Mouse (Mus musculus) liver, adult 2 months (tissue): ENCODE measurements at regions not wholly inside any gene's neighbourhood (a gene's known extent, or its start where the extent isn't known, plus 50 kb on each side); places are given as distances from the start of the nearest gene placed in this dataset.

Experiments
- DNase-seq: peaks from one replicate; pipeline ENCODE4 v3.0.0-alpha.2; 2011; ENCODE audit warnings: low read depth, low spot score; ENCODE audit errors: extremely low read depth
- H3K27ac ChIP-seq: fragments of 200-500 bp; replicated peaks from 2 replicates; pipeline ENCODE4 v1.5.1; 2012; ENCODE audit warnings: low read depth, mild to moderate bottlenecking, control low read depth, inconsistent platforms, low read length; ENCODE audit not compliant: insufficient read depth
- H3K27me3 ChIP-seq: fragments of 200-500 bp; 2 replicates; pipeline ENCODE4 v1.6.1; 2012; ENCODE audit warnings: mild to moderate bottlenecking, moderate library complexity, low read length, inconsistent platforms; ENCODE audit not compliant: control insufficient read depth, insufficient read depth
- H3K36me3 ChIP-seq: fragments of 200-500 bp; 2 replicates; pipeline ENCODE4 v1.6.1; 2012; ENCODE audit warnings: low read length, inconsistent platforms; ENCODE audit not compliant: control insufficient read depth, insufficient read depth
- H3K4me1 ChIP-seq: fragments of 200-500 bp; 2 replicates; pipeline ENCODE4 v1.6.1; 2011; ENCODE audit warnings: low read length; ENCODE audit not compliant: control insufficient read depth, insufficient read depth
- H3K4me3 ChIP-seq: fragments of 200-500 bp; 2 replicates; pipeline ENCODE4 v1.5.1; 2011; ENCODE audit warnings: low read depth, mild to moderate bottlenecking, control low read depth, low read length, moderate library complexity; ENCODE audit not compliant: insufficient read depth
- H3K79me2 ChIP-seq: fragments of 200-500 bp; 2 replicates; pipeline ENCODE4 v1.6.1; 2012; ENCODE audit warnings: inconsistent platforms, mild to moderate bottlenecking, low read length, moderate library complexity; ENCODE audit not compliant: control insufficient read depth, insufficient read depth
- H3K9ac ChIP-seq: fragments of 200-500 bp; 2 replicates; pipeline ENCODE4 v1.6.1; 2012; ENCODE audit warnings: low read depth, mild to moderate bottlenecking, control low read depth, inconsistent platforms, low read length
- CTCF ChIP-seq: fragments of 200-500 bp; IDR thresholded peaks from 2 replicates; pipeline ENCODE4 v1.5.1; 2011; ENCODE audit warnings: low read depth, low read length, control low read depth
- POLR2A ChIP-seq: fragments of 200-500 bp; IDR thresholded peaks from 2 replicates; pipeline ENCODE4 v1.6.1; 2011; ENCODE audit warnings: low read length, control low read depth; ENCODE audit not compliant: insufficient read depth; ENCODE audit errors: extremely low read depth
- WGBS: fragments of 180-500 bp; shearing (Covaris S2); methylation state at CpG from one replicate; pipeline ENCODE4 v1.1.7; 2018; 5-methylcytosine and 5-hydroxymethylcytosine counted together

DNA sequence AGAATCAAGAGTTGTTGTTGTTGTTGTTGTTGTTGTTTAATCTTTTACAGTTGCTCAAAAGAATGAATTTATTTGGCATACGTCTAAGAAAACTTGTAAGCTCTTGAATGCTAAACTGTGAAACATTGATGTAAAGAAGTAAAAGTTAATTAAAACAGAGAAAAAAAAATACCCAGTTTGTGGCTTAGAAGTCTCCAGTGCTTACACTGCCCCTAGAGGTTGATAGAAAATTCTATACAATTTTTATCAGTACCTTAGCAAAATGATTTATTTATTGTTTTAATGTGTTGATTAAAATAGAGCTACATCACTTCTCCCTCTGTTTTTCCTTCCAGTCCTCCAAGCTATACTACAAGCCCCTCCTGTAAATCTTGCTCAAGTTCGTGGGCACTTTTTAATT lies 165.8 kb upstream of the Bank1 start:
- DNase-seq: no peak
- 76% methylated on average over 2 of the region's 2 CpGs for WGBS
- Histone ChIP-seq H3K9ac (no peak overlapping the region), H3K27ac (no peak overlapping the region), H3K27me3 (no peaks in the 10 kb centered on the region), H3K4me1 (no peaks in the 10 kb centered on the region), H3K36me3 (no peaks in the 10 kb centered on the region), H3K4me3 (no peak overlapping the region), H3K79me2 (no peaks in the 10 kb centered on the region)
- no peak for TF ChIP-seq CTCF
- TF ChIP-seq POLR2A: no peak

DNA sequence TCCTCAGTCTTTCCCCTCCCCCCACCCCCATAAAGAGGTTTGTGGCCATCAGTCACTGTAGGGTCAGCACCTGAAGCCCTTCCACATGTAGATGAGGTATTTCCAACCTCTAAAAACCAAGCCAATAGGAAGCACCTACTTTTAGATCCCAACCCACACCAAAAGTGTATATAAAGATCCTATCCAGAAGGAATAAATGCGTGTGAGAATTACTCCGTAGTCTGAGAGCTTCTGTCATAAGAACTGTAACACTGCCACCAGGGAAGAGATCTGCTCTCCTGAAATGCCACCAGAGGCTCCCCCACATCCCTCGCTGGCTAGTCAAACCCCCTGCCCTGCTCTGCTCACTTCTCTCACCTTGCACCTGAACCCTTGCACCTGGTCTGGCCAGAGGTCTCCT lies 145.8 kb upstream of the Bank1 start:
- 94% methylated on average over 3 of the region's 3 CpGs for WGBS

DNA sequence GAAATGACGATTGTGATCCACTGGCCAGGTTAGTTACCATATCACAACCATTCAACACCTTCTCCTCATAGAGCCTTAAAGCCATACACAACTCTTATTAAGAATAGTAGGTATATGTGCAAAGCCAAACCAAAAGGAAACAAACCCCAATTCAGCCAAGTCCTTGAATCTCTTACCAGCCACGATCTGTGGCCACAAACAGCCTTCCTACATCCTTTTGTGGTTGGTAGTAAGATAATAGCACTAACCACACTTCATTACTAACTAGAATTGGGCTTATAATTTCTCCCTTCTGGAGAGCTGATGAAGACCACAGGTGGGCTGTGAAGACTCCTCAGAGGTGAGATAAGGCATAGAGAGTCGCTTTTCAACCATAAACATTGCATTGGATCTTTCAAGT lies 136.9 kb upstream of the Bank1 start:
- Histone ChIP-seq H3K36me3 (no peaks in the 10 kb centered on the region), H3K27ac (no peak overlapping the region), H3K79me2 (no peaks in the 10 kb centered on the region), H3K9ac (no peak overlapping the region), H3K4me3 (no peak overlapping the region), H3K4me1 (no peaks in the 10 kb centered on the region), H3K27me3 (no peaks in the 10 kb centered on the region)
- DNase-seq: no peak
- TF ChIP-seq POLR2A (no peak), CTCF (no peak)
- WGBS: 82% methylated on average over 3 of the region's 3 CpGs

More for the DNA sequence above, 145.8 kb upstream of the Bank1 start:
- no peak for TF ChIP-seq POLR2A
- TF ChIP-seq CTCF: no peak
- Histone ChIP-seq H3K27ac (no peak overlapping the region), H3K4me1 (no peaks in the 10 kb centered on the region), H3K79me2 (no peaks in the 10 kb centered on the region), H3K9ac (no peak overlapping the region), H3K4me3 (no peak overlapping the region), H3K36me3 (no peaks in the 10 kb centered on the region), H3K27me3 (no peaks in the 10 kb centered on the region)
- no peak for DNase-seq

DNA sequence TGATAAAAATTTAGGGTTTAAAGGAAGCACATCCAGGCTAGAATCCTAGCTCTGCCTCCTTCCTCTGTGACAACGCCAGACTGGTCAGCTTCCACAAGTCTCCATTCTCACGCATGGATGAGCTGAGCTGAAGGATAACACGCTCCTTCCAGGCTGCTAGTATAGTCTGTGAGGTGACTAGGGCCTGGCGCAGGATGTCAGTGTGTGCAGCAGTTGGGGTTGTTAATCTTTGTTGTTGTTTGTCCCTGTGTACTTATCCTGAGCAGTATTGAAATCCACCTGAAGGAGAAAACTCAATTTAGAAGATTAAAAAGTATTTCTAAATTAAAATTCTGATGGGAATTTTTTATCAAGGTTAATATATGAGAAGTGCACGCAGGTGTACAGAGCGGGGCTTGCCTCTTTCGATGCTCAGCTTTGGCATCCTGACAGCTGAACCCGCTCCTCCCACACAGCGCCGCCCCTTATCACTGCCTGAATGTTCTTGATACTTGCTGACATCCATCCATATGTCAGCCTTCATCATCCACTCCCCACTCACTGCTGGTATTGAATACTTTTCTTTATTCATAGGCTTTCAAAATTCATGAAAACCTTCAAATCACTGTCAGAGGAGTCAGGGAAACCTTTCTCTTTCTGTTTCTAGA lies 130.7 kb upstream of the Bank1 start:
- 86% methylated on average over 10 of the region's 10 CpGs for WGBS
- H3K27ac ChIP-seq: no peak overlapping the region

DNA sequence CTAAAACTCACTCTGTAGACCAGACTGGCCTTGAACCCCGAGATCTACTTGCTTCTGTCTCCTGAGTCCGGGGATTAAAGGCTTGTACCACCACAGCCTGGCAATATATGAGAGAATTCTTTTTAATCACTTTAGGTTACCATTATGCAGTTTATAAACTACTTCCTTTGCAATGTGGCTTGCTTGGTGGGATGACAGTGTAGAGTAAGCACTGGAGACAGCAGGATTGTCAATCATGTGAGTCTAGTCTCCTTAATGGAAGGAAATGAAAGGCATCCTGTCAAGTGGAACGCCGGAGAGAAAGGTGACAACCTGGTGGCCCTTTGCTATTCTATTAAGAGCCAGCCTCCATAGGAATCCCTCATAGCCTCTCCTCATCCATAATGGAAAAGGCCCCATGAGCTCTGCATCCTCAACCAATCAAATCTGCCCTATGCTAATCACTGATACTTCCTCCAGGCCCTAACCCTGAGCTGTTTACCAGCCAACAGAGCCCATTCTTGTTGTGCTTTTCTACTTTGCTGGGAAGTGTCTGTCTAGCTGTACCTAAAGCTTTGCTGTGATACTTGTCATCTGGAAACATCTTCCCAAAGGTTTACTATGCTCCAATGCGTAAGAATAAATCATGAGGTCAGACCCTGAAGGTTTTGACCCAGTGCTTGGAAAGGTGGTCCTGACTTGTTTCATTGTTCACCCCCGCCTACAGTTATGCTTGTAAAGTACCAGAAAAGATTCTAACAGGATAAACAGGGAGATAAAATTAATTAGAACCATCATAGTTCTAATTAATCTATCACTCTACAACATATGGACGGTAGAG lies 130.0 kb upstream of the Bank1 start:
- H3K4me1 ChIP-seq: no peaks in the 10 kb centered on the region
- WGBS: 80% methylated on average over 7 of the region's 7 CpGs
- no peak overlapping the region for H3K4me3 ChIP-seq
- no peak for TF ChIP-seq CTCF
- no peak for TF ChIP-seq POLR2A
- H3K27ac ChIP-seq: no peak overlapping the region
- H3K9ac ChIP-seq: no peak overlapping the region
- H3K36me3 ChIP-seq: no peaks in the 10 kb centered on the region
- H3K79me2 ChIP-seq: no peaks in the 10 kb centered on the region
- DNase-seq: no peak
- H3K27me3 ChIP-seq: no peaks in the 10 kb centered on the region

More for the DNA sequence above, 130.7 kb upstream of the Bank1 start:
- no peaks in the 10 kb centered on the region for H3K79me2 ChIP-seq
- H3K36me3 ChIP-seq: no peaks in the 10 kb centered on the region
- no peak overlapping the region for H3K9ac ChIP-seq
- no peak for TF ChIP-seq CTCF
- no peak for TF ChIP-seq POLR2A
- H3K4me1 ChIP-seq: no peaks in the 10 kb centered on the region
- no peak for DNase-seq
- H3K27me3 ChIP-seq: no peaks in the 10 kb centered on the region
- no peak overlapping the region for H3K4me3 ChIP-seq

DNA sequence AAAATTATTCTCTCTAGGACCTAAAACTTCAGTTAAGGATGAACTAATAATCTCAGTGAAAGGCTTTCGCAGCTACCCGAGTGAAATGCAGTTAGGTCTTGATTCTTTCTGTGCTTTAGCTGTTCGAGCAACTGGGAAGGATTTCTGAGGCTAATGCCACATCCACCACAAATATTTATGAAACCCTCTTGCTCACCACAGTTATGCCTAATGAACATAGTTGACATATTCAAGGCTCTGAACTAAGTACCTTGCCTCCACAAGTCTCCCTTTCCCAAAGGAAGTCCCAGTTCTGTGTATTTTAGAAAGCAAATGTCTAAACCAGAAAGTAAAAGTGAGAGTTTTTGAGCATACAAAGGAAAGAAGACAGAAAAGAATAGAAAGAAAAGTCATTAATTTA lies 129.1 kb upstream of the Bank1 start:
- DNase-seq: no peak
- no peaks in the 10 kb centered on the region for H3K79me2 ChIP-seq
- no peaks in the 10 kb centered on the region for H3K36me3 ChIP-seq
- no peaks in the 10 kb centered on the region for H3K4me1 ChIP-seq
- H3K27ac ChIP-seq: no peak overlapping the region
- WGBS: 91% methylated on average over 3 of the region's 3 CpGs
- no peaks in the 10 kb centered on the region for H3K27me3 ChIP-seq
- no peak overlapping the region for H3K9ac ChIP-seq
- TF ChIP-seq CTCF (no peak), POLR2A (no peak)
- no peak overlapping the region for H3K4me3 ChIP-seq
